Mouse (Mus musculus): Measurements from ENCODE around the gene Rpl23a. TPM values are rescaled to one million over a fixed set of nuclear protein-coding genes. Genes with fewer than 3 reads are reported as not detected.

Gene Rpl23a
- polyA plus RNA-seq, 1 experiment from 2014 or later = 896 TPM

Small RNA genes lying within 50 kb of the gene (microRNA-seq; reads per million reads assigned to microRNA genes)
- gene Mir7653 = not detected

Other genes starting within 250 kb of the Rpl23a start
- gene Phf12, start 200.8 kb downstream of the Rpl23a start, polyA plus RNA-seq (2015; fragmentation: Nextera tagmentation; extraction: Ambion mirVana) = 22.5 and 26.0 TPM in 2 replicates
- 32.8 and 33.4 TPM in 2 replicates for gene Dhrs13, start 151.3 kb downstream of the Rpl23a start, polyA plus RNA-seq (2015; fragmentation: Nextera tagmentation; extraction: Ambion mirVana)
- gene Flot2, start 145.7 kb downstream of the Rpl23a start, polyA plus RNA-seq (2015; fragmentation: Nextera tagmentation; extraction: Ambion mirVana) = 90.2 and 98.3 TPM in 2 replicates
- gene Eral1, start 103.2 kb downstream of the Rpl23a start, polyA plus RNA-seq (2015; fragmentation: Nextera tagmentation; extraction: Ambion mirVana) = 33.3 TPM in 2 replicates
- 20.0 and 20.5 TPM in 2 replicates for gene Fam222b, start 88.9 kb downstream of the Rpl23a start, polyA plus RNA-seq (2015; fragmentation: Nextera tagmentation; extraction: Ambion mirVana)
- 121 TPM in 2 replicates for gene Traf4, start 18.0 kb downstream of the Rpl23a start, polyA plus RNA-seq (2015; fragmentation: Nextera tagmentation; extraction: Ambion mirVana)
- gene Nek8, start 6.9 kb downstream of the Rpl23a start, polyA plus RNA-seq (2015; fragmentation: Nextera tagmentation; extraction: Ambion mirVana) = 4.8 and 5.7 TPM in 2 replicates
- 4.4 and 5.0 TPM in 2 replicates for gene Tlcd1, start 6.9 kb downstream of the Rpl23a start, polyA plus RNA-seq (2015; fragmentation: Nextera tagmentation; extraction: Ambion mirVana)
- 55.9 and 56.3 TPM in 2 replicates for gene Rab34, start 4.8 kb upstream of the Rpl23a start, polyA plus RNA-seq (2015; fragmentation: Nextera tagmentation; extraction: Ambion mirVana)
- gene Proca1, start 9.8 kb upstream of the Rpl23a start, polyA plus RNA-seq (2015; fragmentation: Nextera tagmentation; extraction: Ambion mirVana) = 1.3 TPM in 2 replicates
- gene Sdf2, start 62.2 kb upstream of the Rpl23a start, polyA plus RNA-seq (2015; fragmentation: Nextera tagmentation; extraction: Ambion mirVana) = 66.7 and 69.4 TPM in 2 replicates
- gene Supt6, start 62.4 kb upstream of the Rpl23a start, polyA plus RNA-seq (2015; fragmentation: Nextera tagmentation; extraction: Ambion mirVana) = 29.0 and 29.4 TPM in 2 replicates
- gene 2610507B11Rik, start 78.2 kb upstream of the Rpl23a start, polyA plus RNA-seq (2015; fragmentation: Nextera tagmentation; extraction: Ambion mirVana) = 58.5 and 60.5 TPM in 2 replicates
- gene BC030499, start 107.3 kb upstream of the Rpl23a start, polyA plus RNA-seq (2015; fragmentation: Nextera tagmentation; extraction: Ambion mirVana) = 0.17 and 0.27 TPM in 2 replicates
- 23.2 and 26.1 TPM in 2 replicates for gene Spag5, start 117.9 kb upstream of the Rpl23a start, polyA plus RNA-seq (2015; fragmentation: Nextera tagmentation; extraction: Ambion mirVana)
- gene Aldoc, start 139.4 kb upstream of the Rpl23a start, polyA plus RNA-seq (2015; fragmentation: Nextera tagmentation; extraction: Ambion mirVana) = 167 and 176 TPM in 2 replicates
- gene Pigs, start 144.8 kb upstream of the Rpl23a start, polyA plus RNA-seq (2015; fragmentation: Nextera tagmentation; extraction: Ambion mirVana) = 56.7 and 59.8 TPM in 2 replicates
- 78.9 and 82.4 TPM in 2 replicates for gene Unc119, start 159.9 kb upstream of the Rpl23a start, polyA plus RNA-seq (2015; fragmentation: Nextera tagmentation; extraction: Ambion mirVana)
- not detected in 2 replicates for gene Foxn1, start 203.0 kb upstream of the Rpl23a start, polyA plus RNA-seq (2015; fragmentation: Nextera tagmentation; extraction: Ambion mirVana)
- gene Slc13a2, start 238.6 kb upstream of the Rpl23a start, polyA plus RNA-seq (2015; fragmentation: Nextera tagmentation; extraction: Ambion mirVana) = not detected in 2 replicates

All from forebrain, embryonic 15.5 days (tissue).